In the genomic region with DNA sequence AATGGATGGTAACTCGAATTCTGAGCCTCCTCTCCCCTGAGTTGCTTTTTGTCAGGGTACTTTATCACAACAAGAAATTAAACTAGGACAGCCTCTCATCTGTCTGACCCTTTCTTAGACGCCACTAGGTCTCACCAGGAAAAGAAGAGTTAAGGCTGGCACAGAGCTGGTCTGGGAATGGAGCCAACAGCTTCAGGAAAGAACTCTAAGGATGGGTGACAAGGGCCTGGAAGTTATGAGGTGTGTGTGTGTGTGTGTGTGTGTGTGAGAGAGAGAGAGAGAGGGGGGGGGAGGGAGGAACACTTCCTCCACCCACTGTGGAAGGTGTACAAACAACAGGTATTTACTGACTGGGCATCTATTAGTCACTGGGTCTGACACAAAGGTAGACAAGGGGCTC, we compare ENCODE assay signal across 8 mouse cellular contexts.
DNase-seq lines count a peak whose midpoint lies in the region; ATAC-seq lines count a peak whose summit lies in the region.

No protein-coding gene starts in this region.

- ATAC-seq in CD4-positive, CD25-positive, alpha-beta regulatory T cell, adult 4 months: no peak

- DNase-seq in cerebellum, postnatal 14 days: peak; percentile 23 to 47
- no peak for DNase-seq in cerebellum, adult 9-11 months
- peak; percentile 22 to 33 for DNase-seq in layer of hippocampus, postnatal 10 days (ENCODE audit: low spot score in 2 of 2)
- no peak for DNase-seq in layer of hippocampus, postnatal 36 days
- DNase-seq in brain, adult 2 months (ENCODE audit: low read depth, low spot score): peak; percentile 37
- peak; percentile 75 for DNase-seq in lung, postnatal 10 days
- no peak for DNase-seq in spleen, adult 12 weeks (ENCODE audit: low spot score)

Comparison
In these comparisons a context has a peak if more than half of its experiments do, and no peak if none do; other contexts are left out.
1. DNase-seq: peak in cerebellum, postnatal 14 days (2 of 2), layer of hippocampus, postnatal 10 days (2 of 2), brain, adult 2 months (single experiment) and lung, postnatal 10 days (single experiment); none in cerebellum, adult 9-11 months (single experiment), layer of hippocampus, postnatal 36 days (0 of 2) and spleen, adult 12 weeks (single experiment).